ENCODE assay signal across 19 mouse cellular contexts in genomic region chr5:53543399-53543798, GRCm38 (mm10).
DNase-seq lines count a peak whose midpoint lies in the region; ATAC-seq and TF ChIP-seq lines count a peak whose summit lies in the region.
"Had no signal": no experiment of that assay in that cellular context is flagged by ENCODE, and none has a peak within 500 bp of the region (broad histone marks: within the 10 kb centered on the region; RNA-seq: fewer than 3 reads in every experiment).

No protein-coding gene starts in this region.

- H3K9me3 ChIP-seq in heart, embryonic 12.5 days (replicated peaks), result no peaks in the 10 kb centered on the region
- no peaks in the 10 kb centered on the region for H3K9me3 ChIP-seq in CH12.LX (replicated peaks; ENCODE audit: low read length)
- H3K9me3 ChIP-seq: heart, embryonic 13.5 days; hindbrain, embryonic 12.5 days; limb, embryonic 13.5 days; midbrain, embryonic 10.5 days; neural tube, embryonic 12.5 days had no signal

- peak; percentile 52 to 58 for DNase-seq in heart, adult 9 months (ENCODE audit: low spot score in 2 of 2)
- peak; percentile 71 for DNase-seq in CH12.LX (ENCODE audit: extremely low read depth)
- DNase-seq in kidney, postnatal 25 days, result no peak
- no peak for DNase-seq in layer of hippocampus, postnatal 25 days (ENCODE audit: extremely low spot score in 1 of 2, low spot score in 1 of 2)
- DNase-seq: adrenal gland, adult 2 months; cerebellum, adult 11 months; lung, postnatal 10 days; thymus, postnatal 14 days had no signal

- dilution Hi-C loops in CH12.LX (cut with MboI; ENCODE audit: extremely low pct_ligation_motif_present, extremely low pct_unique_long_range_greater_than_20kb, low sequenced_read_pairs), result no loop called here

- no peak for TF ChIP-seq CTCF in CH12.LX (conservative IDR thresholded peaks at IDR 0.05 in 1 of 2, IDR thresholded peaks at IDR 0.05 in 1 of 2; ENCODE audit: low read depth in 2 of 2, low read length in 2 of 2)

- no peak for TF ChIP-seq POLR2A in CH12.LX (IDR thresholded peaks at IDR 0.05; ENCODE audit: low read depth, low read length)
- TF ChIP-seq POLR2A in myocyte (IDR thresholded peaks at IDR 0.05; ENCODE audit: insufficient read length, low read depth), result no peak

- H3K9ac ChIP-seq in heart, embryonic 12.5 days, result no peak overlapping the region
- H3K9ac ChIP-seq in CH12.LX (ENCODE audit: insufficient read depth, low read depth), result 0 out of 2 replicates have a peak overlapping the region, but pooled peaks have one; percentile 35
- H3K9ac ChIP-seq: heart, embryonic 13.5 days; hindbrain, embryonic 12.5 days; limb, embryonic 13.5 days; liver, embryonic 14.5 days; neural tube, embryonic 12.5 days had no signal

- 69% methylated on average over 4 of the region's 4 CpGs for WGBS in heart, embryonic 12.5 days

- H3ac ChIP-seq in myocyte (ENCODE audit: control insufficient read depth, insufficient read length), result no peak overlapping the region

- TF ChIP-seq EP300 in CH12.LX (IDR thresholded peaks at IDR 0.05; ENCODE audit: low read length), result peak; percentile 91

- TF ChIP-seq RAD21 in CH12.LX (IDR thresholded peaks at IDR 0.05; ENCODE audit: low read depth, low read length), result no peak; the same call in 1 of the 2 replicates

- H3K4me1 ChIP-seq in heart, embryonic 12.5 days (replicated peaks), result no peaks in the 10 kb centered on the region
- peaks cover 26 to 82% of the 10 kb centered on the region in 2 experiments for H3K4me1 ChIP-seq in CH12.LX (ENCODE audit: control insufficient read depth in 1 of 2, insufficient read depth in 2 of 2)
- H3K4me1 ChIP-seq: hindbrain, embryonic 12.5 days; midbrain, embryonic 10.5 days; neural tube, embryonic 12.5 days had no signal

- no peak overlapping the region for H3K4me3 ChIP-seq in heart, embryonic 12.5 days
- no peak overlapping the region for H3K4me3 ChIP-seq in CH12.LX (replicated peaks in 1 of 3; ENCODE audit: low read depth in 2 of 3, low read length in 2 of 3, poor library complexity in 1 of 3)
- no peak overlapping the region for H3K4me3 ChIP-seq in myocyte
- H3K4me3 ChIP-seq: heart, embryonic 13.5 days; hindbrain, embryonic 12.5 days; limb, embryonic 13.5 days; midbrain, embryonic 10.5 days; neural tube, embryonic 12.5 days had no signal

- H3K79me2 ChIP-seq in CH12.LX (replicated peaks; ENCODE audit: control insufficient read depth, extremely low read depth, insufficient read depth, poor library complexity, severe bottlenecking), result no peaks in the 10 kb centered on the region
- no peaks in the 10 kb centered on the region for H3K79me2 ChIP-seq in myocyte (ENCODE audit: control insufficient read depth, insufficient read depth)

- in situ Hi-C loops in CH12.LX (cut with MboI; ENCODE audit: low pct_ligation_motif_present, low pct_unique_long_range_greater_than_20kb, low sequenced_read_pairs), result no loop called here

- H3K27ac ChIP-seq in heart, embryonic 12.5 days (ENCODE audit: poor library complexity, severe bottlenecking), result no peak overlapping the region
- peak overlapping the region; percentile 74 for H3K27ac ChIP-seq in CH12.LX (ENCODE audit: insufficient read depth, low read depth)
- H3K27ac ChIP-seq: heart, embryonic 13.5 days; hindbrain, embryonic 12.5 days; limb, embryonic 13.5 days; liver, embryonic 14.5 days; midbrain, embryonic 10.5 days; neural tube, embryonic 12.5 days had no signal

- no peaks in the 10 kb centered on the region for H3K36me3 ChIP-seq in heart, embryonic 12.5 days
- no peaks in the 10 kb centered on the region for H3K36me3 ChIP-seq in CH12.LX (replicated peaks in 1 of 2; ENCODE audit: control insufficient read depth in 1 of 2, insufficient read depth in 1 of 2, low read length in 1 of 2)
- H3K36me3 ChIP-seq in myocyte (ENCODE audit: control insufficient read depth, insufficient read depth), result no peaks in the 10 kb centered on the region
- H3K36me3 ChIP-seq: heart, embryonic 13.5 days; hindbrain, embryonic 12.5 days; limb, embryonic 13.5 days; midbrain, embryonic 10.5 days; neural tube, embryonic 12.5 days had no signal

- H3K4me2 ChIP-seq in heart, embryonic 12.5 days, result no peak overlapping the region
- H3K4me2 ChIP-seq in CH12.LX (ENCODE audit: insufficient read depth, low read depth, poor library complexity, severe bottlenecking), result peak overlapping the region; percentile 46
- H3K4me2 ChIP-seq in myocyte (ENCODE audit: low read depth), result peak overlapping the region; percentile 37
- H3K4me2 ChIP-seq: heart, embryonic 13.5 days; hindbrain, embryonic 12.5 days; limb, embryonic 13.5 days; neural tube, embryonic 12.5 days had no signal

- ATAC-seq in heart, embryonic 12.5 days (ENCODE audit: insufficient number of reproducible peaks, low FRiP score), result no peak
- ATAC-seq in activated CD4-positive, CD25-positive, alpha-beta regulatory T cell, adult 4 months, result peak; percentile 29
- ATAC-seq: forebrain, embryonic 16.5 days; intestine, postnatal 0 days had no signal

- peaks cover 9% of the 10 kb centered on the region; the same call in 1 of the 2 replicates for H3K27me3 ChIP-seq in heart, embryonic 12.5 days (replicated peaks)
- H3K27me3 ChIP-seq in CH12.LX (replicated peaks) (no peaks in the 10 kb centered on the region), myocyte (ENCODE audit: control insufficient read depth, insufficient read depth, insufficient read length) (no peaks in the 10 kb centered on the region)
- H3K27me3 ChIP-seq: hindbrain, embryonic 12.5 days; neural tube, embryonic 12.5 days had no signal

TF ChIP-seq in CH12.LX, 34 proteins besides CTCF, POLR2A, EP300 and RAD21 (continues in another document):
- TF ChIP-seq ZNF384 (IDR thresholded peaks at IDR 0.05; ENCODE audit: low read depth, low read length) (peak; percentile 46), POLR2AphosphoS2 (IDR thresholded peaks at IDR 0.05; ENCODE audit: low read depth, low read length) (no peak), ELF1 (IDR thresholded peaks at IDR 0.05; ENCODE audit: low read depth, low read length) (no peak; the same call in 1 of the 2 replicates), HCFC1 (IDR thresholded peaks at IDR 0.05; ENCODE audit: low read depth, low read length) (peak; percentile 38), SIN3A (IDR thresholded peaks at IDR 0.05; ENCODE audit: low read length) (peak; percentile 67), RCOR1 (conservative IDR thresholded peaks at IDR 0.05; ENCODE audit: low read depth, low read length) (0 out of 2 replicates have a peak, but pooled peaks have one; percentile 42), MAZ (IDR thresholded peaks at IDR 0.05; ENCODE audit: low read depth, low read length) (0 out of 2 replicates have a peak, but pooled peaks have one; percentile 23), ETS1 (conservative IDR thresholded peaks at IDR 0.05; ENCODE audit: low read depth, low read length) (peak; percentile 98), ZKSCAN1 (IDR thresholded peaks at IDR 0.05; ENCODE audit: borderline replicate concordance, low read depth, low read length) (no peak), NELFE (IDR thresholded peaks at IDR 0.05; ENCODE audit: low read depth, low read length) (0 out of 2 replicates have a peak, but pooled peaks have one; percentile 27), JUND (conservative IDR thresholded peaks at IDR 0.05; ENCODE audit: low read depth, low read length) (peak; percentile 93), MYC (IDR thresholded peaks at IDR 0.05; ENCODE audit: low read depth, low read length) (peak; percentile 74), ZMIZ1 (IDR thresholded peaks at IDR 0.05; ENCODE audit: low read depth, low read length) (no peak), JUN (IDR thresholded peaks at IDR 0.05; ENCODE audit: insufficient read depth, low read depth, low read length) (peak; percentile 94), MEF2A (IDR thresholded peaks at IDR 0.05; ENCODE audit: borderline replicate concordance, low read depth, low read length) (peak; percentile 97), ZC3H11A (IDR thresholded peaks at IDR 0.05; ENCODE audit: low read depth, low read length) (no peak), TBP (conservative IDR thresholded peaks at IDR 0.05; ENCODE audit: low read depth, low read length) (0 out of 2 replicates have a peak, but pooled peaks have one; percentile 27), MAX (IDR thresholded peaks at IDR 0.05; ENCODE audit: low read length) (0 out of 2 replicates have a peak, but pooled peaks have one; percentile 45)

TF ChIP-seq in myocyte, 11 proteins besides CTCF, POLR2A, EP300 and RAD21:
- TF ChIP-seq E2F4 (IDR thresholded peaks at IDR 0.05; ENCODE audit: insufficient read depth), result no peak
- no peak for TF ChIP-seq REST (IDR thresholded peaks at IDR 0.05; ENCODE audit: insufficient read depth, insufficient read length)
- no peak for TF ChIP-seq TCF3 (IDR thresholded peaks at IDR 0.05; ENCODE audit: insufficient read length, low read depth)
- no peak for TF ChIP-seq USF1 (IDR thresholded peaks at IDR 0.05; ENCODE audit: low read depth)
- TF ChIP-seq MYOD1 (IDR thresholded peaks at IDR 0.05; ENCODE audit: control insufficient read depth in 1 of 3, insufficient read length in 2 of 3, low read depth in 2 of 3), result no peak
- no peak for TF ChIP-seq SRF (IDR thresholded peaks at IDR 0.05; ENCODE audit: control insufficient read depth, insufficient read length, low read depth)
- no peak for TF ChIP-seq POLR2AphosphoS2 (IDR thresholded peaks at IDR 0.05; ENCODE audit: insufficient read length, low read depth)
- TF ChIP-seq TCF12 (IDR thresholded peaks at IDR 0.05; ENCODE audit: insufficient read depth, poor library complexity, severe bottlenecking), result no peak
- no peak for TF ChIP-seq MAX (IDR thresholded peaks at IDR 0.05; ENCODE audit: low read depth)
- no peak for TF ChIP-seq CEBPB (IDR thresholded peaks at IDR 0.05; ENCODE audit: insufficient read depth, poor library complexity, severe bottlenecking)
- no peak for TF ChIP-seq MYOG (IDR thresholded peaks at IDR 0.05; ENCODE audit: control insufficient read depth in 1 of 3, insufficient read depth in 1 of 3, insufficient read length in 2 of 3, low read depth in 2 of 3)

Comparison
In these comparisons a context has a peak if more than half of its experiments do, and no peak if none do; other contexts are left out.
1. DNase-seq: peak in heart, adult 9 months (2 of 2) and CH12.LX (single experiment); none in kidney, postnatal 25 days (0 of 2) and layer of hippocampus, postnatal 25 days (0 of 2).